In genomic region chr12:33993127-33993526, GRCm38 (mm10) we compare ENCODE assay signal across 17 mouse cellular contexts. TPM values are rescaled to one million over a fixed set of nuclear protein-coding genes. Genes with fewer than 3 reads are reported as not detected.
"Had no signal": no experiment of that assay in that cellular context is flagged by ENCODE, and none has a peak within 500 bp of the region (broad histone marks: within the 10 kb centered on the region; RNA-seq: fewer than 3 reads in every experiment).

No protein-coding gene starts in this region.

- DNase-seq: liver, postnatal 0 days; lung, adult 2 months; lung, postnatal 14 days; lung, postnatal 36 days; right cerebral cortex, postnatal 14 days; thymus, postnatal 14 days; thymus, postnatal 36 days had no signal

- ATAC-seq: liver, postnatal 0 days; lung, postnatal 0 days; midbrain, embryonic 13.5 days; midbrain, embryonic 15.5 days had no signal

- H3K9ac ChIP-seq: liver, embryonic 15.5 days; liver, postnatal 0 days; lung, embryonic 15.5 days; midbrain, embryonic 13.5 days; midbrain, embryonic 15.5 days; neural tube, embryonic 12.5 days; stomach, embryonic 15.5 days had no signal

- H3K4me3 ChIP-seq: liver, embryonic 15.5 days; lung, embryonic 15.5 days; midbrain, embryonic 13.5 days; midbrain, embryonic 15.5 days; neural tube, embryonic 12.5 days; stomach, embryonic 15.5 days had no signal

- H3K9me3 ChIP-seq: liver, embryonic 15.5 days; lung, embryonic 15.5 days; midbrain, embryonic 13.5 days; midbrain, embryonic 15.5 days; neural tube, embryonic 12.5 days; stomach, embryonic 15.5 days had no signal

- H3K27ac ChIP-seq: liver, embryonic 15.5 days; lung, embryonic 15.5 days; macrophage; midbrain, embryonic 13.5 days; midbrain, embryonic 15.5 days; neural tube, embryonic 12.5 days; stomach, embryonic 15.5 days; stomach, postnatal 0 days had no signal

- H3K4me1 ChIP-seq: liver, embryonic 15.5 days; lung, embryonic 15.5 days; midbrain, embryonic 13.5 days; midbrain, embryonic 15.5 days; neural tube, embryonic 12.5 days; stomach, embryonic 15.5 days had no signal

- H3K4me2 ChIP-seq: liver, embryonic 15.5 days; lung, embryonic 15.5 days; midbrain, embryonic 11.5 days; midbrain, embryonic 13.5 days; midbrain, embryonic 15.5 days; neural tube, embryonic 12.5 days; stomach, embryonic 15.5 days had no signal

- H3K27me3 ChIP-seq: liver, embryonic 15.5 days; lung, embryonic 15.5 days; midbrain, embryonic 13.5 days; midbrain, embryonic 15.5 days; neural tube, embryonic 12.5 days; stomach, embryonic 15.5 days had no signal

- H3K36me3 ChIP-seq: liver, embryonic 15.5 days; lung, embryonic 15.5 days; midbrain, embryonic 13.5 days; midbrain, embryonic 15.5 days; neural tube, embryonic 12.5 days; stomach, embryonic 15.5 days had no signal

RNA-seq across cellular contexts. Expression of gene Twist1, which starts 35.7 kb away (rescaled TPM):
- polyA plus RNA-seq: macrophage had no signal
